Mouse (Mus musculus) lung, adult 2 months (tissue): ENCODE data around the gene Selenot.
"Not testable (repeated sequence)": the region's sequence is repeated elsewhere in the genome, so short reads cannot be mapped to it uniquely, and the experiment has no call there.

Experiments used
- CTCF ChIP-seq: fragments of 200-500 bp; IDR thresholded peaks from 2 replicates; pipeline ENCODE4 v1.5.1; 2011; ENCODE audit warnings: mild to moderate bottlenecking, low read length, control low read depth; ENCODE audit not compliant: insufficient read depth
- POLR2A ChIP-seq: fragments of 200-500 bp; IDR thresholded peaks from 2 replicates; pipeline ENCODE4 v1.6.1; 2011; ENCODE audit warnings: low read depth, mild to moderate bottlenecking, control low read depth, low read length, borderline replicate concordance; ENCODE audit errors: extremely low read depth

- TF ChIP-seq POLR2A, CTCF: not testable (repeated sequence)
Measured at GRCm38 (mm10) chr3:58592666-58593065, 16.2 kb downstream of the Selenot start.
